Mouse (Mus musculus): ENCODE data around the gene Prr7. TPM values are rescaled to one million over a fixed set of nuclear protein-coding genes. Genes with fewer than 3 reads are reported as not detected.

Prr7 gene
- polyA plus RNA-seq, 1 experiment from 2014 or later, result 0.13 TPM

DNA sequence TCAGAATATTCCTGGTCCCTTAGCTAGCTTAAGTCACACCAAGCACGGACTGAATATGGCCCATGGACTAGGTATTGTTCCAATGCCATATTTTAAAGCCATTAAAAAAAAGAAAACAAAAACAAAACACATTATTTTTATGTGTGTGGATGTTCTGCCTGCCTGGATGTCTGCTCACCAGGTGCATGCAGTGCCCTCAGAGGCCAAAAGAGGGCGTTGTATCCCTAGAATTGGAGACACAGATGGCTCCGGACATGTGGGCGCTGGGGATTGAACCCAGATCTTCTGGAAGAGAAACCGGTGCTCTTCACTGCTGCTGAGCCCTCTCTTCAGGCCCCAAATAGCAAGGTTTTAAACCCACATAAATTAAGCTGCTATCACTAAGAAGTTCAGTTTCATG lies 14.0 kb downstream of the Prr7 start:
- H3K27me3 ChIP-seq (ENCODE audit: control insufficient read depth, insufficient read depth, low read length), result no peaks in the 10 kb centered on the region
- TF ChIP-seq EP300 (optimal IDR thresholded peaks at IDR 0.05) (no peak), CTCF (IDR thresholded peaks at IDR 0.05; ENCODE audit: low read depth) (peak; percentile 70)
- 47% methylated on average over 5 of the region's 5 CpGs for WGBS
- no peak overlapping the region for H3K9ac ChIP-seq (ENCODE audit: low read length)
- no peak overlapping the region for H3K4me3 ChIP-seq (ENCODE audit: low read depth, low read length)
- ATAC-seq (ENCODE audit: low FRiP score, low TSS enrichment) (no peak), DNase-seq (ENCODE audit: low spot score) (peak; percentile 54)
- H3K27ac ChIP-seq (replicated peaks), result no peak overlapping the region
- no peaks in the 10 kb centered on the region for H3K9me3 ChIP-seq (ENCODE audit: control insufficient read depth, low read length)
- peaks cover 2% of the 10 kb centered on the region; the same call in 1 of the 2 replicates for H3K36me3 ChIP-seq (ENCODE audit: control insufficient read depth, insufficient read depth, low read length)
- no peak overlapping the region for H3K4me2 ChIP-seq (replicated peaks; ENCODE audit: low read depth)
- H3K4me1 ChIP-seq (replicated peaks; ENCODE audit: control insufficient read depth, insufficient read depth), result no peaks in the 10 kb centered on the region

DNA sequence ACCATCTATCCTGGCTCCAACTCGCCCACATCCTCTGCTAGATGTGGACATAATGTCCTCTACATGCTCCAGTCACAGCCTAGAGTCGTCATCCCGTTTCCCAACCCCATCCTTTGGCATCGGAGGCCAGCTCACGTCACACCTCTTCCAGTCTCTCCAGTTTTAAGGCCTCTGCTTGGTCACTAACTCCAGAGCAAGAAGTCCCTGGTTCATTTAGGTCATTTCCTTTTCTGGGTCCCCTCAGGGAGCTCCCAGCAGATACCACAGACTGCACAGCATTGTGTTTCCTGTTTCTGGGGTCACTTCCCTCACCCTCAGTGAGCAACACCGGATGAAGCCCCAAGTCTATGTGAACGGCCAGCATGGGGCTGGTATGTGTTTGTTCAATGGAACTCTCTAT lies 14.9 kb downstream of the Prr7 start:
- no peaks in the 10 kb centered on the region for H3K9me3 ChIP-seq (ENCODE audit: control insufficient read depth, low read length)
- peaks cover under 1% of the 10 kb centered on the region; the same call in 1 of the 2 replicates for H3K36me3 ChIP-seq (ENCODE audit: control insufficient read depth, insufficient read depth, low read length)
- TF ChIP-seq CTCF (IDR thresholded peaks at IDR 0.05; ENCODE audit: low read depth) (no peak), EP300 (optimal IDR thresholded peaks at IDR 0.05) (no peak)
- no peak overlapping the region for H3K9ac ChIP-seq (ENCODE audit: low read length)
- no peak for DNase-seq (ENCODE audit: low spot score)
- no peak overlapping the region for H3K4me2 ChIP-seq (replicated peaks; ENCODE audit: low read depth)
- ATAC-seq (ENCODE audit: low FRiP score, low TSS enrichment), result no peak
- no peaks in the 10 kb centered on the region for H3K4me1 ChIP-seq (replicated peaks; ENCODE audit: control insufficient read depth, insufficient read depth)
- no peak overlapping the region for H3K27ac ChIP-seq (replicated peaks)
- H3K27me3 ChIP-seq (ENCODE audit: control insufficient read depth, insufficient read depth, low read length), result no peaks in the 10 kb centered on the region
- 77% methylated on average over 7 of the region's 7 CpGs for WGBS
- H3K4me3 ChIP-seq (ENCODE audit: low read depth, low read length), result no peak overlapping the region

DNA sequence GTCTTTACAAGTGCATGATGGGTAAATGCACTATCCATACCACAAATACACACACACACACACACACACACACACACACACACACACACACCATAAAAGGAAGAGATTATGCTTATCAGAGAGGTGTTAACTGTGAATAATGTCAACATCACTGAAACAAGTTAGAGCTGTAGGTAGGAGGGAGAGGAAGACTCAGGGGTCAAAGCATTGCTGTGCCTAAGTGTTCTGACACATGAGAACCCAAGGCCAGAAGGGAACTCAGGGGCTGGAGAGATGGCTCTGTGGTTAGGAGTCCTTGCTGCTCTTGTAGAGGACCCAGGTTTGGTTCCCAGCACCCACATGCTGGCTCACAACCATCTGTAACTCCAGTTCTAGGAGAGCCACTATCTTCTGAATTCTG lies 15.9 kb downstream of the Prr7 start:
- no peaks in the 10 kb centered on the region for H3K9me3 ChIP-seq (ENCODE audit: control insufficient read depth, low read length)
- no peak overlapping the region for H3K4me3 ChIP-seq (ENCODE audit: low read depth, low read length)
- no peaks in the 10 kb centered on the region for H3K27me3 ChIP-seq (ENCODE audit: control insufficient read depth, insufficient read depth, low read length)
- H3K4me2 ChIP-seq (replicated peaks; ENCODE audit: low read depth), result no peak overlapping the region
- no peak overlapping the region for H3K9ac ChIP-seq (ENCODE audit: low read length)
- no peaks in the 10 kb centered on the region for H3K4me1 ChIP-seq (replicated peaks; ENCODE audit: control insufficient read depth, insufficient read depth)
- DNase-seq (ENCODE audit: low spot score), result no peak
- no peak for ATAC-seq (ENCODE audit: low FRiP score, low TSS enrichment)
- no peaks in the 10 kb centered on the region; the same call in 1 of the 2 replicates for H3K36me3 ChIP-seq (ENCODE audit: control insufficient read depth, insufficient read depth, low read length)
- H3K27ac ChIP-seq (replicated peaks), result no peak overlapping the region
- no peak for TF ChIP-seq CTCF (IDR thresholded peaks at IDR 0.05; ENCODE audit: low read depth)
- TF ChIP-seq EP300 (optimal IDR thresholded peaks at IDR 0.05), result no peak

DNA sequence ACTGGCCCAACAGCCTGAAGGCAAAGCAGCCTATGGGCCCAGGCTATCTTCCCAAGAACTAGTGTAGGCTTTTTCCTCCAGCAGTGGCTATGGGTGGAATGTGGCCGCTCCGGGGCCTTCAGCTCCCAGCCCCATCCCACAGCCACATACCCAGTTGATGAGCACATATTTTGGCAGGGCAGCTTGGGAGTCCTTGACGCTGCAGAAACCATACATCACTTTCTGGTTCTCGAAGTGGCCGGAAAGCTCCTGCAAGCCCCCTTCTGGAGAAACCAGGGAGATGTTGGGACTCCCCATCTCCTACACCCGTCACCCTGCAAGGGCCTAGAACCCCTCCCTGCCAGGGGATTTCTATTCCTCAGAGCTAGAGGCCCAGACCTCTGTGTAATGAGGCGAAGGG lies 18.5 kb downstream of the Prr7 start:
- Histone ChIP-seq H3K27me3 (ENCODE audit: control insufficient read depth, insufficient read depth, low read length) (no peaks in the 10 kb centered on the region), H3K9me3 (ENCODE audit: control insufficient read depth, low read length) (no peaks in the 10 kb centered on the region), H3K9ac (ENCODE audit: low read length) (no peak overlapping the region), H3K4me2 (replicated peaks; ENCODE audit: low read depth) (no peak overlapping the region), H3K4me3 (ENCODE audit: low read depth, low read length) (no peak overlapping the region), H3K4me1 (replicated peaks; ENCODE audit: control insufficient read depth, insufficient read depth) (0 out of 2 replicates have a peak, but pooled peaks cover 3% of the 10 kb centered on the region), H3K36me3 (ENCODE audit: control insufficient read depth, insufficient read depth, low read length) (no peaks in the 10 kb centered on the region), H3K27ac (replicated peaks) (peak overlapping the region; percentile 69)
- ATAC-seq (ENCODE audit: low FRiP score, low TSS enrichment), result peak; percentile 58; the same call in 1 of the 2 replicates
- WGBS, result 46% methylated on average over 7 of the region's 7 CpGs
- DNase-seq (ENCODE audit: low spot score), result no peak
- peak; percentile 54 for TF ChIP-seq CTCF (IDR thresholded peaks at IDR 0.05; ENCODE audit: low read depth)
- TF ChIP-seq EP300 (optimal IDR thresholded peaks at IDR 0.05), result no peak

DNA sequence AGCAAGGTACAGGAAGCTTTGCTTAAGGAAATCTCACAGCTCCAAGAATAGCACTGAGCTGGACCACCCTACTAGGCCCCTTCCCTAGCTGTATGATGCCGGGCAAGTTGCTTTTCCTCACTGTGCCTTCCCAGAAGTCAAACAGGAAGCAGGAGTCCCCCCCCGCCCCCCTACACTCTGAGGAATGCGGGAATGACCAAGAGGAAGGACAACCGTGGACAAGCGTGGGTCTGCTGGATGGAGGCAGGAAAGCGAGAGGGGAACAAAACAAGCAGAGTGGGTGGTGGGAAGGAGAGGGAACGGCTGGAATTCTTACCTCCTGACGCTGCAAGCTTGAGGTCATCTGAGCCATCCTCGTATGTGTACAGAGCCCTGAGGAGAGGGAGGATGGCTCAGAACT lies 19.0 kb downstream of the Prr7 start:
- Histone ChIP-seq H3K27me3 (ENCODE audit: control insufficient read depth, insufficient read depth, low read length) (no peaks in the 10 kb centered on the region), H3K4me1 (replicated peaks; ENCODE audit: control insufficient read depth, insufficient read depth) (0 out of 2 replicates have a peak, but pooled peaks cover 3% of the 10 kb centered on the region), H3K27ac (replicated peaks) (peak overlapping the region; percentile 69), H3K4me2 (replicated peaks; ENCODE audit: low read depth) (no peak overlapping the region), H3K36me3 (ENCODE audit: control insufficient read depth, insufficient read depth, low read length) (no peaks in the 10 kb centered on the region), H3K4me3 (ENCODE audit: low read depth, low read length) (no peak overlapping the region), H3K9ac (ENCODE audit: low read length) (peak overlapping the region; percentile 27; the same call in 1 of the 2 replicates), H3K9me3 (ENCODE audit: control insufficient read depth, low read length) (no peaks in the 10 kb centered on the region)
- 38% methylated on average over 9 of the region's 9 CpGs for WGBS
- TF ChIP-seq CTCF (IDR thresholded peaks at IDR 0.05; ENCODE audit: low read depth) (no peak), EP300 (optimal IDR thresholded peaks at IDR 0.05) (no peak)
- ATAC-seq (ENCODE audit: low FRiP score, low TSS enrichment), result no peak
- DNase-seq (ENCODE audit: low spot score), result no peak

GRCm38 (mm10) chr13:55483593-55483992 lies 19.5 kb downstream of the Prr7 start:
- H3K4me3 ChIP-seq (ENCODE audit: low read depth, low read length), result no peak overlapping the region
- H3K9me3 ChIP-seq (ENCODE audit: control insufficient read depth, low read length), result no peaks in the 10 kb centered on the region
- H3K27ac ChIP-seq (replicated peaks), result no peak overlapping the region
- WGBS, result 57% methylated on average over 15 of the region's 15 CpGs
- DNase-seq (ENCODE audit: low spot score), result no peak
- ATAC-seq (ENCODE audit: low FRiP score, low TSS enrichment), result no peak
- no peak for TF ChIP-seq CTCF (IDR thresholded peaks at IDR 0.05; ENCODE audit: low read depth)
- no peak for TF ChIP-seq EP300 (optimal IDR thresholded peaks at IDR 0.05)
- 0 out of 2 replicates have a peak, but pooled peaks cover 3% of the 10 kb centered on the region for H3K4me1 ChIP-seq (replicated peaks; ENCODE audit: control insufficient read depth, insufficient read depth)
- no peak overlapping the region for H3K4me2 ChIP-seq (replicated peaks; ENCODE audit: low read depth)
- no peaks in the 10 kb centered on the region for H3K27me3 ChIP-seq (ENCODE audit: control insufficient read depth, insufficient read depth, low read length)
- H3K36me3 ChIP-seq (ENCODE audit: control insufficient read depth, insufficient read depth, low read length), result no peaks in the 10 kb centered on the region
- H3K9ac ChIP-seq (ENCODE audit: low read length), result 0 out of 2 replicates have a peak overlapping the region, but pooled peaks have one; percentile 27

All from stomach, postnatal 0 days (tissue).